22 mouse cellular contexts compared by ENCODE assay signal in the genomic region with DNA sequence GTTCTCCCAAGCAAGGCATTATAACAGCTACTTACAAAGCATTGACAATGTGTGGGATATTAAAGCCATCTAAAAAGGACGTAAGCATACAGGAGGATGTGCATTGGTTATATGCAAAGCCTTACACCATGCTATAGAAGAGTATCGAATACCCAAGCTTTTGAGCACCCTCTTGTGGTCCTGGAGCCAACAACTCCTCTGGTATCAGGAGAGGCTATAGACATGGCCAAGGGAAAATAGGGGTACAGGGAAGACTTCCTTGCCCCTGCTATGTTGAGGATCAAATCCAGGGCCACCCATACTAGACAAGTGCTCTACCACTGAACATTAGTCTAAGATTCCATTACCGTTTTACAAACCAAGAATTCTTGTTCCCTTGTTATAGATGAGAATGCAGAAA. TPM values are rescaled to one million over a fixed set of nuclear protein-coding genes. Genes with fewer than 3 reads are reported as not detected.
DNase-seq lines count a peak whose midpoint lies in the region; ATAC-seq and TF ChIP-seq lines count a peak whose summit lies in the region.
"Had no signal": no experiment of that assay in that cellular context is flagged by ENCODE, and none has a peak within 500 bp of the region (broad histone marks: within the 10 kb centered on the region; RNA-seq: fewer than 3 reads in every experiment).

No protein-coding gene starts in this region.

- no peaks in the 10 kb centered on the region for H3K9me3 ChIP-seq in intestine, postnatal 0 days (ENCODE audit: control insufficient read depth)
- no peaks in the 10 kb centered on the region for H3K9me3 ChIP-seq in intestine, embryonic 15.5 days
- no peaks in the 10 kb centered on the region for H3K9me3 ChIP-seq in lung, postnatal 0 days (ENCODE audit: low read length)
- H3K9me3 ChIP-seq: embryonic facial prominence, embryonic 13.5 days; hindbrain, embryonic 13.5 days; limb, embryonic 15.5 days had no signal

- no peak overlapping the region for H3K27ac ChIP-seq in intestine, postnatal 0 days (ENCODE audit: low read depth, low read length)
- H3K27ac ChIP-seq in intestine, embryonic 15.5 days: no peak overlapping the region
- no peak overlapping the region for H3K27ac ChIP-seq in lung, postnatal 0 days (ENCODE audit: low read length)
- H3K27ac ChIP-seq: embryonic facial prominence, embryonic 13.5 days; hindbrain, embryonic 13.5 days; limb, embryonic 15.5 days had no signal

- no peak overlapping the region for H3K4me2 ChIP-seq in intestine, postnatal 0 days (replicated peaks; ENCODE audit: low read depth)
- no peak overlapping the region for H3K4me2 ChIP-seq in intestine, embryonic 15.5 days (replicated peaks)
- H3K4me2 ChIP-seq in lung, postnatal 0 days (replicated peaks; ENCODE audit: low read depth, low read length): no peak overlapping the region
- H3K4me2 ChIP-seq: embryonic facial prominence, embryonic 13.5 days; heart, embryonic 11.5 days; hindbrain, embryonic 13.5 days; limb, embryonic 15.5 days had no signal

- WGBS in intestine, postnatal 0 days: 67% methylated on average over 3 of the region's 3 CpGs
- WGBS in intestine, embryonic 15.5 days: 77% methylated on average over 3 of the region's 3 CpGs
- WGBS in lung, postnatal 0 days: 59% methylated on average over 3 of the region's 3 CpGs

- H3K4me3 ChIP-seq in intestine, postnatal 0 days (ENCODE audit: low read depth, low read length): no peak overlapping the region
- H3K4me3 ChIP-seq in intestine, embryonic 15.5 days (replicated peaks): no peak overlapping the region
- H3K4me3 ChIP-seq in lung, postnatal 0 days (ENCODE audit: low read depth, low read length): no peak overlapping the region
- H3K4me3 ChIP-seq: embryonic facial prominence, embryonic 13.5 days; hindbrain, embryonic 13.5 days; limb, embryonic 15.5 days had no signal

- peak; percentile 53 for TF ChIP-seq CTCF in intestine, postnatal 0 days (IDR thresholded peaks at IDR 0.05; ENCODE audit: low read depth)
- peak; percentile 40 for TF ChIP-seq CTCF in lung, postnatal 0 days (IDR thresholded peaks at IDR 0.05)

- no peaks in the 10 kb centered on the region; the same call in 1 of the 2 replicates for H3K27me3 ChIP-seq in intestine, postnatal 0 days (replicated peaks; ENCODE audit: control insufficient read depth, insufficient read depth, low read length)
- no peaks in the 10 kb centered on the region for H3K27me3 ChIP-seq in intestine, embryonic 15.5 days (replicated peaks)
- H3K27me3 ChIP-seq in lung, postnatal 0 days (replicated peaks; ENCODE audit: insufficient read depth, low read length): no peaks in the 10 kb centered on the region
- H3K27me3 ChIP-seq: embryonic facial prominence, embryonic 13.5 days; limb, embryonic 15.5 days had no signal

- H3K36me3 ChIP-seq in intestine, postnatal 0 days (ENCODE audit: control insufficient read depth, insufficient read depth): no peaks in the 10 kb centered on the region
- H3K36me3 ChIP-seq in intestine, embryonic 15.5 days: no peaks in the 10 kb centered on the region
- no peaks in the 10 kb centered on the region for H3K36me3 ChIP-seq in lung, postnatal 0 days (ENCODE audit: insufficient read depth, low read length)
- H3K36me3 ChIP-seq: embryonic facial prominence, embryonic 13.5 days; hindbrain, embryonic 13.5 days; limb, embryonic 15.5 days had no signal

- TF ChIP-seq EP300 in lung, postnatal 0 days (IDR thresholded peaks at IDR 0.05): no peak

- H3K4me1 ChIP-seq in intestine, postnatal 0 days (replicated peaks; ENCODE audit: control insufficient read depth, insufficient read depth, low read length): no peaks in the 10 kb centered on the region
- H3K4me1 ChIP-seq in intestine, embryonic 15.5 days (replicated peaks): no peaks in the 10 kb centered on the region
- no peaks in the 10 kb centered on the region for H3K4me1 ChIP-seq in lung, postnatal 0 days (ENCODE audit: insufficient read depth, low read depth, low read length)
- H3K4me1 ChIP-seq: embryonic facial prominence, embryonic 13.5 days; hindbrain, embryonic 13.5 days; limb, embryonic 15.5 days had no signal

- no peak overlapping the region for H3K9ac ChIP-seq in intestine, postnatal 0 days (ENCODE audit: low read depth, low read length)
- H3K9ac ChIP-seq in intestine, embryonic 15.5 days: no peak overlapping the region
- H3K9ac ChIP-seq in lung, postnatal 0 days (replicated peaks; ENCODE audit: low read depth): no peak overlapping the region
- H3K9ac ChIP-seq: embryonic facial prominence, embryonic 13.5 days; hindbrain, embryonic 13.5 days; limb, embryonic 15.5 days had no signal

- ATAC-seq in intestine, postnatal 0 days: no peak
- no peak for ATAC-seq in intestine, embryonic 15.5 days
- no peak for ATAC-seq in lung, postnatal 0 days
- no peak for ATAC-seq in activated CD4-positive, CD25-positive, alpha-beta regulatory T cell, adult 4 months
- ATAC-seq: forebrain, embryonic 14.5 days; intestine, embryonic 16.5 days had no signal

- no peak for DNase-seq in lung, postnatal 0 days (ENCODE audit: low spot score)
- no peak for DNase-seq in lung, postnatal 25 days (ENCODE audit: low spot score)
- DNase-seq in NIH3T3 (ENCODE audit: low read depth): peak; percentile 68
- no peak for DNase-seq in urinary bladder, postnatal 4 days (ENCODE audit: low spot score in 2 of 2)
- DNase-seq: adrenal gland, postnatal 36 days; cerebellum, adult 9-11 months; gastrocnemius, postnatal 36 days; layer of hippocampus, postnatal 36 days; lung, adult 2 months; midbrain, embryonic 14.5 days; right cerebral cortex, postnatal 25 days; thymus, adult 18-20 months; thymus, postnatal 4 days had no signal

RNA-seq across cellular contexts. Expression of a gene that starts 6.7 kb away (rescaled TPM):
- 0.10 TPM in 1 of 2 replicates, not detected in the other for polyA plus RNA-seq in intestine, postnatal 0 days (2015; fragmentation: Nextera tagmentation; extraction: Ambion mirVana)
- polyA plus RNA-seq in intestine, embryonic 15.5 days (2015; fragmentation: Nextera tagmentation; extraction: Ambion mirVana): 0.18 and 0.34 TPM in 2 replicates
- 0.42 and 0.43 TPM in 2 replicates for polyA plus RNA-seq in lung, postnatal 0 days (2015; fragmentation: Nextera tagmentation; extraction: Ambion mirVana)
- not detected for polyA plus RNA-seq in activated CD4-positive, CD25-positive, alpha-beta regulatory T cell, adult 4 months (2017; shearing (Covaris generic))

RNA-seq across cellular contexts. Expression of a gene that starts 7.8 kb away (rescaled TPM):
- 20.0 and 21.5 TPM in 2 replicates for polyA plus RNA-seq in intestine, postnatal 0 days (2015; fragmentation: Nextera tagmentation; extraction: Ambion mirVana)
- 23.1 and 29.1 TPM in 2 replicates for polyA plus RNA-seq in intestine, embryonic 15.5 days (2015; fragmentation: Nextera tagmentation; extraction: Ambion mirVana)
- polyA plus RNA-seq in lung, postnatal 0 days (2015; fragmentation: Nextera tagmentation; extraction: Ambion mirVana): 184 and 185 TPM in 2 replicates
- polyA plus RNA-seq in activated CD4-positive, CD25-positive, alpha-beta regulatory T cell, adult 4 months (2017; shearing (Covaris generic)): 10 to 100 TPM; 21.7 to 23.3 TPM

RNA-seq across cellular contexts. Expression of a gene that starts 21.8 kb away (rescaled TPM):
- 0.07 TPM in 2 replicates for polyA plus RNA-seq in intestine, postnatal 0 days (2015; fragmentation: Nextera tagmentation; extraction: Ambion mirVana)
- polyA plus RNA-seq in intestine, embryonic 15.5 days (2015; fragmentation: Nextera tagmentation; extraction: Ambion mirVana): 0.24 and 0.35 TPM in 2 replicates
- 1.9 and 2.4 TPM in 2 replicates for polyA plus RNA-seq in lung, postnatal 0 days (2015; fragmentation: Nextera tagmentation; extraction: Ambion mirVana)
- under 1 TPM in 1 of 2 experiments, not detected in 1; 0.36 TPM for polyA plus RNA-seq in activated CD4-positive, CD25-positive, alpha-beta regulatory T cell, adult 4 months (2017; shearing (Covaris generic))
- polyA plus RNA-seq: midbrain, embryonic 14.5 days had no signal
